Mouse (Mus musculus): ENCODE measurements around the gene Erc2.

The Erc2 gene

DNA sequence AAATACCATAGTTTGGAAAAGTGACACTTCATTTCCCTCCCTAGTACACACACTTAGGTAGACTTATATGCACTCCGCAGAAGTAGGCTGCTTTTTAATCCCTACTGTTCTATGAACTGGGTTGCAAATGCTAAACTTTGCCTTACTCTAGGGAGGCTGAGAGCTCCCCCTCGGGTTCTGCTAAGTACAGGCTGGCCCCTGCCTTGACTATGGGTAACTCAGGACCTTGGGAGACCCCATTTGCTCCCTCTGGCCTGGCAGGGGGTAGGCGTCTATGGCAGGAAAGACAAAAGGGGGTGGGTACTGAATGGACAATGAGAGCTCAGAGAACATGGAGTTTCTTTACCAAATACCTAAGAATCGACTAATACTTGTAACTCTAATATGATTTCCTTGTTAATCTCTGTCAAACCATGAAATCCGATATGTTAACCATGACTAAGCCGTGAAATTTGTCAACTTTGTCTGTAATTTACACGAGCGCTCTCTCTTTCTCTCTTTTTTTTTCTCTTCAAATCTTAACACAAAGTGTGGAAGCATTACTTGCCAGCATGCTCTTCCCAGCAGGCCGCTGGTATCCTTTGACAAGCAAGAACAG is 754.1 kb downstream of the Erc2 start:
- no peak for DNase-seq (ENCODE audit: low spot score in 2 of 2)

DNA sequence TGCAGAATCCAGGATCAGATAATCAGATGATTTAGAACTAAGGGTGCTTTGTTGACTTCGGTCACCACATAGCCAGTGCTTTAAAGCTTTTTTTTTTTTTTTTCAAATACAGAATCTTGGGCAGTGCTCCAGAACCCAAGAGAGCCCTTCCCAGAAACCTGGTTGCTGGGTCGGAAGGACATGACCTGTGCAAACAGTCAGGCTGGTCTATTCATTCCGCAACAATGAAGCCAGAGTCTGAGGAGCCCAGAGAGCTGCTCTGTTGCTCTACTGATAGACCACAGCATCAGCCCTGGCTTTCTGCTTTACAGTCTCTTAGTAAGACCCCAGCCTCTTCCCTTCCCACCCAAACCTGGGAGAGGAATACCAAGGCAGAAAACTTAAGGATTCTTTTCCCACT is 755.3 kb downstream of the Erc2 start:
- DNase-seq (ENCODE audit: low spot score in 2 of 2) = no peak

DNA sequence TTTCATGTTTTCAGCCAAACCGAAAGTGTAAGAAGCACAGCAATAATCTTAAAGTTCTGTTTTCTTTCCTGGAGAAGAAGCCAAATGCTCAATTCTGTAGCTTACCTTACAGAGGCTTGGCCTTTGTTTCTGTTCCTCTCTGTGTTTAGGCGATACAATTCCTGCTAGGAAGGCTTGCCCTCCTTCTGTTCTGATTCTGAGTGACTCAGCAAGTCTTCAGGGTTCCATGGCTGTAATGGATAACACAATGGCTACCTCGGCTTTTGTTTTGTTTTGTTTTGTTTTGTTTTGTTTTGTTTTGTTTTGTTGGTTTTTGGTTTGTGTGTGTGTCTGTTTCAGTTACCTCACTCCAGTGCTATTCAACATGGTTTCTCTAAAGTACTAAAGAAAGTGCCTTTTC is 757.9 kb downstream of the Erc2 start:
- no peak for DNase-seq (ENCODE audit: low spot score in 2 of 2)

DNA sequence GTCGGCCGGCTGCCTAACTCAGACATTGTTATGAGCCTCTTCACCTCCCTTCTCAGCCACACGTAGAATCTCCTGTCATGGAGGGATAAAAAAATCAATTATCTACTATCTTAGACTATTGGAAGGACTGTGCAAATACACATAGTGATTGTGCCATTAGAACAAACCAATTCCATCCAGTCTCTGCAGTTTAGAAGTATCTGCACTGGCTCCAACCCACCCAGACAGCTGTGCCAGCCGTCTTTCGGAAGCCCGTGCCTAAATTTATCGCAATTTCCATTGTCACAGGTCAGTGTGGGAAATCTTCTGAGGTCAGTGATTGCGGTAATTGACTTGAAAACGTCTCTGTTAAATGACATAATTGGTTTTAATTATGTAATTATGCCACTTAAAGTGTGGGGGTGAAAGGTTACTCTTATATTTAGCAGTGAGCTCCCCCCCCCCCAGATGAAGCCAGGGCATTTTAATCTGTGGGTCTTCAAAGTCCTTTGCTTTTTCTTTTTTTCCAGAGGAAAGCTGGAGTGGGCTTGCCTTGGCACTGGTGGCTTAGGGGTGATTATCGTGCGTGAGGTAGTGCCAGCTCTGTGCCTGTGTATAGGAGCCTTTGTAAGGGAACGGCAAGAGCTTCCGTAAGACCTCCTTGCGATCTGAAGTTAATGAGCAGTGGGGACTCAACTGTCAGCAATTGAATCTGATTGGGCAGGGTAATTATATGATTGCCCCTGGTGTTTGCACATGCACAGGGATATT is 759.7 kb downstream of the Erc2 start:
- no peak for DNase-seq (ENCODE audit: low spot score in 2 of 2)

DNA sequence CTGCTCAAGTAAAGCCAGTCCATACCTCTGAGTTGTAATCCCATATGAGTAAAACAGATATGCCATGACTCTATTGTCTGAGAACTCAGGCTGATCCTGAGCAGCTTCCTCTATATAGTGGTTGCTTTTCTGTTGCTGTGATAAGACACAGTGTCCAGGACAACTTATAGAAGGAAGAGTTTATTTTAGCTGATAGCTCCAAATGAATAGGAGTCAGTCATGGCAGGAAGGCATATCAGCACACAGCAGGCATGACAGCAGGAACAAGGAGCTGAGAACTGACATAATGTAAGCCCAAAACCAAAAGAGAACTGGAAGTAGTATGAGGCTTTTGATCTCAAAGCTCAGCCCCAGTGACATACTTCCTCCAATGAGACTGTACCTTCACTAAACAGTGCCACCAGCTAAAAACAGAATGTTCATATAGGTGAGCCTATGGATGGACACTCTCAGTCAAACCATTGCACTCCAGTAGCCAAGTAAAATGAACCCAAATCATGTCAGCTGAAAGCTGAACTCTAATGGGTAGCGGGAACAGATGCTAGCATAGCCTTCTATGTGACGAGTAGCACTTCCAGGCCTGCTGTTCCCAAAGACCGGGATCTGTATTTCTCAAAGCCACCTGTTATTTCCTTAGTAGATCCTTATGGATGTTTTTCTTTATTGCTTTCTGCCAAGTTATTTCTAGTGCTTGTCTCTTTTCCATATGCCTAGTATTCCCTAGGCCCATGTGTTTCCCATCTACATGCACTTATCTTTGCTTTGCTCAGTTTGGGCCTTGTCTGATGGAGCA is 764.8 kb downstream of the Erc2 start:
- peak in 1 of 2 experiments; percentile 24 for DNase-seq (ENCODE audit: low spot score in 2 of 2)

DNA sequence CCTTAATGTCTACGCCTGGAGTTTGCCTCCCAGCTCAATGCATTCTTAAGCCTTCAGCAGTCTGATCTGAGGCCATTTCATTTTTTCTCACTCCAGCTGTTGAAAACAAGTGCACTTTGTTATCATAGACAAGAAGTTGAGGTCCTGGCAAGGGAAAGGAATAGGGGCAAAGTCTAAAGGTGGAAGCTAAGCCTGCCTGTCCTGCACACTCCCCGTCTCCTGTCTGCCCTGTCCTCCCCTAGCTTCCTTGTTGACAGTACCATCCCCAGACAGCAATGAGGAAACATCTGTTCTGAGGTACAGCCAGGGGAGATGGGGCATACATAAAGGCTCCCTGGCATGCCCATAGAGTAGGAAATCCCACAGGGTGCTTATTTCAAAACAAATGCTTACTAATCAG is 776.7 kb downstream of the Erc2 start:
- no peak for DNase-seq (ENCODE audit: low spot score in 2 of 2)

DNA sequence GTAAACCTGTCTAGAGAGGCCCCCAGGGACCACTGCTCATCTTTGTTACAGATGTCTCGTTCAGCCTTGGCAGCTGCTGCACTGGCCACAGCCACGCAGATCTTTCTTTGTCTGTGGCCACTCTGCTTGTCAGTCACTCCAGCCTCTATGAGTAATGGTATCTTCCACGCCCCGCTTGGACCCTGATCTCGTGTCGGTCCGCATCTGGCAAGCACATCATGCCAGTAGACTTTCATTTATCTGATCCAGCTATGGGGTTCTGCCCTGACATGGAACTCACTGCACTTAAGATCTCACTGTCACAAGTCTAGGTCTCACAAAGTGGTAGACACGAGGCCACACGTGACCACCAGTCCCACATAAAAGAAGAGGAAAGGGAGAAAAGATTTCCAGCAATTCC is 777.7 kb downstream of the Erc2 start:
- no peak for DNase-seq (ENCODE audit: low spot score in 2 of 2)

DNA sequence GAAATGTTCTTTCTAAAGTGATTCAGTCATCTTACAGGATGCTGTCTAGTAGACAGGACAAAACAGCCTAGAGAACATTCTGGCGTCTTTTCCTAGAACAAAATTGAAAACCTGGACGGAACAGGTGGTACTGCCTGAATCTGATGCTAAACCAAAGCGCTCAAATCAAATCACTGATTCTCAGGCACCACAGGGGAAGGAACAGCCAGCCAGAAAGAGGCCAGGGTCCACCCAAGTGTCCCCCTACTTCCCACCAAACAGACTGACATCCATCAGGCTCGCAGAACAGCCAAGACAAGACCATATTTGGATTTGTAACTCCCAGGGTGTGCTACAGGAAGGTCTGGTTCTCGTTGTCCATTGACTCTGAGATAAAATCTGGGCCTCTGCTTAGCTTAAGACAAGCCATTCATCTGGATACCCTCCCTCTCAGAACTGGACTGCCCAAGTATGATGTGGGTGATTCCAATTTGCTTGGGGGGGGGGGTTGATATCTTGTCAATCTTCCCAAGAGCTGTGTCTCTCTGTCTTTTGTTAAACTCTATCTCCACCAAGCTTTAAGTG is 783.1 kb downstream of the Erc2 start:
- DNase-seq (ENCODE audit: low spot score in 2 of 2) = no peak

DNA sequence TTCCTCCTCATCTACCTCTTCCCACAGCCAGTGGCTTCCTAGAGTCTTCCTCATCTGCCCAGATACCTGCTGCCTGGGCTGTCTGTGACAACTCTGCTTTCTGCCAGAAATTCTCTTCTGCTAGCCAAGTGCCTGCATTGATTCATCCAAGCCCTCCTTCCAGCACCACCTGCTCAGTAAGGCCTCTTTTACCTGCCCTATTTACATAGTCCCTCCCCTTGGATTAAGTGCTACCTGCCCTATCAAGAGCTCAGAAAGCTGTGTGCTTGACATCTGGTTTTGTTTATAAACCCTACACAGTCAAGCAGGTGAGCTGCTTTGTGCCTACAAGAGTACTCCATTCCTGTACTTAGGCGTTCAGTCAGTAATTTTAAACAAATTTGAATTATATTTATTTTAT is 787.2 kb downstream of the Erc2 start:
- DNase-seq (ENCODE audit: low spot score in 2 of 2) = no peak

DNA sequence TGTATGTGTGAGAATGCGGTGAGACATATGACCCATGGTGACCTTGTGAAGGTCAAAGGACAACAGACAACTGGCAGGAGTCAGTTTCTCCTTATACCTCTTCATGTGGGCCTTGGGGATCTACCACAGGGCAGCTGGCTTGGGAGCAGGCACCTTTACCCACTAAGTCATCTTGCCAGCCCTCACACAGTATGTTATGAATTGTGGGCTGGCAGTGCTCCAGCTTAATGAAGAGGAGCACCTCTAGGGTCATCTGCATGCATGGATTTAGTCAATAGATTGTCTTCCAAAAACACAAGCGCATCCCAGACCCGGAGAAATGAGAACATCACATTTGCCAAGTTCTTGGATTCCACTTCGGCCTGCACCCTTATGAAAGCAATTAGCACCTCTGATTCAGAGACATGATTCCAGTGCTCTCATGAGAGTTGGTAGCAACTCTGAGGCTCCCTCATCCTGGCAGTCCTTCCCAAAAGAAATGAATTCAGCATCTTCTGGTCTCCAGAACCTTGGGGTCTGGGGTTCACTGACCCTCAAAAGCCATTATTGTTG is 787.6 kb downstream of the Erc2 start:
- DNase-seq (ENCODE audit: low spot score in 2 of 2) = peak in 1 of 2 experiments; percentile 26

DNA sequence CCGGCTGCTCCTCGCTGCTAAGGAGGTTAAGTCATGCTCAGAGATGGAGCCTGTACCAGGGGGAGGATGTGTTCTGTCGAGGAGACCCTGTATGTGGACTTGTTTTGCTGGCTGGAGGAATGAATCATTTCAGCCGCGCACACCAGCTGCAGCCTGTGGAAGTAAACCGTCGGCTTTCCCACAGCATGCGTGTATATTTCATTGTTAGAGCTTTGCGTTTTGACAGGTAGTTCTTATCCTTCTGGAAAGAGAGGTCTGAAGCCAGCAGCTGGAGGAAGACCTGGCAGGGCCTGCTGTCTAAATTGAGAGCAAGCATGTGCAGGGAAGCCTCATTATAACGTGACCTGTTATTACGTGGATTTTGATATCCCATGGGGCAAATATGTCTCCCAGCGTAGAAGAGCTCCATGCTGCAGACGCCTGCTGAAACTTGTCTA is 788.6 kb downstream of the Erc2 start:
- peak in 1 of 2 experiments; percentile 30 for DNase-seq (ENCODE audit: low spot score in 2 of 2)

DNA sequence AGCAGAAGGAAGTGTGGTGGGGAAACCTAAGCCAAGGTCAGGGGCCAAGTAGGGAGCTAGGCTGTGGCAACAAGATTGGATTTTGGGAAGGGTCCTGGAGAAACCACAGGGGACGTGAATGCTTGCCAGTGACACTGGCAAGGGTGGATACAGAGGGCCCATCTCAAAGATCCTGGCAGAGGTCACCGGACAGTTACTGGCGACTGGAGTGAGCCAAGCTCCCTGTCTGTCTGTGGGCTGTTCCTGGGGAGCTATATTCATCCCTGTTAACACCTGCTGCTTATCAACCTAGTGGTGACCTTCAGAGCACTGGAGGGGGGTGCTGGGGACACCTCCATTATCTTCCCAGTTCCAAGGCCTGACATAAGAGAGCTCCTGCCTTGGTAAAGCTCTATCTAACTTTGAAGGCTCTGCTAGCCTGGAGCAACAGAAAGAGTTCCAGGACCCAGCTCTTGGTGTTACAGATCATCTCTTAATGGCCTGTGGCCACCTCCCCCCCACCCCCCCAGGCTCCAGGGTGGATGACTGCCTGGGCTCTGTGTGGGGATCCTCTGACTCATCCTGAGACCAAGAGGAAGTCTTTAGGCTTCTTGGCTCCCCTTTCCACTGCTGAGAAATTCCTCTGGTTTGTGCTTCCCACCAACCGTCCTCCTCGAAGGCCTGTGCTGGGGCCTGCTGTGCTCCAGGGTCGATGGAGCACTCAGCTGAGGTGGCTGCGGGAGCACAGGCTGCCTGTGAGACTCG is 790.2 kb downstream of the Erc2 start:
- no peak for DNase-seq (ENCODE audit: low spot score in 2 of 2)

DNA sequence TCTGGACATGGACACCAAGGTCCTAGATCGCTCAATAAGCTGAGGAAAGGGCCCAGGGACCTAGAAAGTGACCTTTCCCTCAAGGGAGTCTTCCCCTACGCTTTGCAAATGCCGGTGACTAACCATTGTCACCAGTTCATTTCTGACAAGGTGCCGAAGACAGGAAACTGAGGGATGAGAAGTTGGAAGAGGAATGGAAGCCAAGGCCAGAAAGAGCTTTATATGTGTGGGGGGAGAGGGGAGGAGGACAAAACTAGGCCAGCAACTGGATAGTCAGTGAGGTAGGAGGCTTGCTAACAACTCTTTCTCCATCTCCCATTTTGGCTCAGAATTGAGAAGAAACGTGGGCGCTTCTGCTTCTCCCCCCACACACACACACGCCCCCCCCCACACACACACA is 791.3 kb downstream of the Erc2 start:
- DNase-seq (ENCODE audit: low spot score in 2 of 2) = peak in 1 of 2 experiments; percentile 24

DNA sequence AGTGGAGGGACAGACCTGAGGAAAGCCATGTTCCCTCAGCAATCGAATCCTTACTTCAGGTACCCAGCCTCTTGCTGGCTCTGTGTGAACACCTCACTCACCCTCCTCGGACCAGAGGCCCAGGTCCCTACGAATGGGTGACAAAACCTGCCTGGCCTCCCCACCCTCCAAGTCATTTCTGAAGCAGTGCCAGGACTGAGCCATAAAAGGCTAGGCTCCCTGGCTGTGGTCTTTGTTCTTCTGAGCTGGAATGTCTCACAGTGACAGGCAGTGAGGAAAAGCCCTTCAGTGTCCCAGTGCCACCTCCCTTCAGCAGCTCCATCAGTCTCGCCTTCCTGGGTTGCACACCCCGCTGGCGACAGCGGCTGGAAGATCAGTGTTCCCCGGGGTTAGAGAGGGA is 794.8 kb downstream of the Erc2 start:
- DNase-seq (ENCODE audit: low spot score in 2 of 2) = no peak

DNA sequence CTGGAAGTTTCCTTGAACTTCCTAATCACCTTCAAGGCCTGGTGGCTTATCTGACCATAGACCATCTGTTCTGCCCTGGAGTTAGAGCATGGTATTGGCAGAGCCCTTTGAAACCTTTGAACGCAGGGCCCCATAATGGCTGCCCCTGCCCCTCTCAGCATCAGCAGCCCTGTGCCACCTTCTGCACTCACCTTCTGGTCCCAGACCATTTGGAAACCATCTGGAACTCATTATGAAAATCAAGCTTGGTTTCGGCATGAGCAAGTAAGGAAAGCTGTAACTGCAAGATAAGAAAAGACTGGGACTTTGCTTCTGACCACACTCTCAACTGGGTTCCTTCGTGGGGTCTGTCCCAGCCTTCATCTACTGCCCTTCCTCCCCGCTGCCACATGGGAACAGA is 796.3 kb downstream of the Erc2 start:
- DNase-seq (ENCODE audit: low spot score in 2 of 2) = no peak

DNA sequence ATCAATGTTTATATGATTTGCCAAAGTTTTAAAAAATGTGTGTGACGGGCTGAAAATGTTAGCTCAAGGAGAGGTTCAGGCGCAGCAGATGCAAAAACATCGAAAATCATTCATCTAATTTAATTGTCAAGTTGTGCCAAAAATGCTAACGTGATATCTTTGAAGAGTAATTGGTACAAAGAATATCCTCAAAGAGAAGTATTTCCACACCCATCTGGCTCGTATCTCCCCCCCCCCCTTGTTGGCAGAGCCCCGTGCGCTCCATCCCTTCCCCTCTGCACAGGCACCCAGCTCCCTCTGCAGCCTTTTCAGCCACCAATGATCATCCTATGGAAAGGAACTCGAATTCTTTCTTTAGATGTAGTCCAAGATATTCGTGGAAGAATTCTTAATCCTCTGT is 797.0 kb downstream of the Erc2 start:
- DNase-seq (ENCODE audit: low spot score in 2 of 2) = no peak

DNA sequence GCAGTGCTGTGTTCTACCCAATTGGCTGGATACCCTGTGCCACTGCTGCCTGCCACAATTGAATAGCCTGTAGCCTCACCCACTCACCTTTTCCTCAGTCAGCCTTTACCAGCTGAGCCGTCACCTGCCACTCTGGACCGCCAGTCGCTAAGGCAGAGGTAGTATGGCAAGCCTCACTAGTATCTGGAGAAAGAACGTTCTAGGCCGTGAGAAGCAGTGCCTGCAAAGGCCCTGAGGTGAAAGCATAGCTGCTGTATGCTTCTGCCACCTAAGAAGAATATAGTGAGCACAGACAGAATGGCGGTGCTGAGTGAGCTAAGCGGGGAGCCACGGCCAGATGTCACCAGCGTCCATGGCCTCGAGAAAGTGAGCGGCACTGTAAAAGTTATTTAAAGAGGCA is 798.4 kb downstream of the Erc2 start:
- no peak for DNase-seq (ENCODE audit: low spot score in 2 of 2)

DNA sequence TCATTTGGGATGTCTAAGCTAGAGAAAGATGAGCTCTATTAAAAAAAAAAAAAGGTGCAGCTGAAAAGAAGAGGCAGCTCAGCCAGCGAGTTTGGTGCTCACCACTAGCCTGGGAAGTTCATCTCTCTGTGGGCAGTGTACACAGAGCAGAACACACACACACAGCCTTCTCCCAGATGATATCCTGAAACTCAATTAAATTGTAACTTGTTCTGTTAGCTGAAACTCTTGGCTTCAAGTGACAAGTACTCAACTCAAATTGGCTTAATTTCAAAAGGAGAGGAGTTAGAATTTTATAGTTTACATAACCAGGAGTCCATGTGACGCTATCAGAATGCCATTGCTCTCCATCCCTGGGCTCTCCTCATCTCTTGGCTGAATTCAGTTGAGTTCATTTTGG is 804.4 kb downstream of the Erc2 start:
- no peak for DNase-seq (ENCODE audit: low spot score in 2 of 2)

DNA sequence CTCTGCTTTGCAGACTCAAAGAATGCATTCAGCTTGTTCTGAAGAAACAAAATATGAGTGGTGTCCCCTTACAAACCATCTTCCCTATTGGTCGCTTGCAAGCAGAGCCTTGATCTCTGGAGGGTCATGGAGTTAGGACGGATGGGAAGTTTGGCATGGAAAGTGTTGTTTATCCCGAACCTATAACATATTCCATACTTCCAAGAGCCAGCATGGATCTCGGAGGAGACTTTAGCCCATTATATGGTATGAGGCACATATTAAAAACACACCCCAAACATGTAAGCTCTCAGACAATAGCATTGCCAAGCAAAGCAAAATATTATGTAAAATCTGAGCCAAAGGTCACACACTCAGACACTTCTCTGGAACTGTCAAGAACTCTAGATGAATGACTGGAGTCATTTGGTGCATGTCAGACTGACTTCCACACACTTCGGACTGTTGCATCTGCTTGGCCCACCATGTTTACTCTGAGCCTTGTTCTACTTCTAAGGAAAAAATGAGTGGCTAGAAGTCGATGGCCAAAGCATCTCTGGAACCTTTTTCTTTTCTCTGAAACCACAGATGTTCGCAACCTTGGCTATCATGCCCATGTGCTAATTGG is 809.6 kb downstream of the Erc2 start:
- DNase-seq (ENCODE audit: low spot score in 2 of 2) = no peak

DNA sequence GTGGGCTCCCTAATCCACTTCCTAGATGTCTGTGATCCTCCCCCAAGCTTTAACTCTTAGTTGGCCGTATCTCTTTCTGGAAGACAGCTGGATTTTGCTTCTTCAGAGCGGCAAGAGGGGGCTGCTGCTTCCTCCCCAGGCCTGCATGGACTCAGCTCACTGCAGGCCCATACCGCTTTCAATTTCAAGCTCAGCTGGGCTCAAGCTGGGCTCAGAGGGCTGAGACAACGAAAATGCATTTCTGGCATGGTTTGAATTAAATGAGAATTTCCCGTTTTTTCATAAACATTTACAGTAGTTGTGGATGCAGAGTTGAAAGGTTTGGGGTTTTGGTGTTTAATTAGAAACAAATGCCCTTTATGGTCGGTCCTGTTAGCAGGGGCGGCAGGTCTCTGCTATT is 812.8 kb downstream of the Erc2 start:
- no peak for DNase-seq (ENCODE audit: low spot score in 2 of 2)

DNA sequence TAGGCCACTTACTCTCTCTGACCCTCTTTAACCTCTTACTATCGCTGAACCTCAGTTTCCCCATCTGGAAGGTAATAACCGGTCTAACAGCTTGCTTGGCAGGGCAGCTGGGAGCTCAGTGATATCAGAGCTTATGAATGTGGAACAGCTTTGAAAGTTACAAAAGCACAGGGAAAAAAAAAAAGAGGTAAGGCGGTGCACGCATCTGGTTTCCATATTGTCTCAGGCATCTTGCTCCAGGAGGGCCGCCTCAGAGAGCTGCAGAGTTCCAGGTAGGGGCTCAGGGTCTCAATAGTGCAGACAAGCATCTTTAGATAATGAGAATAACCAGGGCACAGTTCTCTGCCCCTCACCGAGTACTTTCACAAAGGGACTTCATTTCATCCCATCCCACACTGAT is 816.9 kb downstream of the Erc2 start:
- no peak for DNase-seq (ENCODE audit: low spot score in 2 of 2)
